Mouse (Mus musculus) kidney, adult 9 months (tissue): ENCODE measurements around the gene Pdia2.

ENCODE experiments used
- DNase-seq: peaks from one replicate; pipeline ENCODE4 v3.0.0; 2022

Pdia2 gene

GRCm38 (mm10) chr17:26198892-26199291, at the start of gene Pdia2:
TSS of gene Pdia2 (minus strand) at chr17:26199087.
- DNase-seq = no peak

GRCm38 (mm10) chr17:26244101-26244841, 45.4 kb upstream of the Pdia2 start, which contains the start of gene Fam234a:
TSS of gene Fam234a (minus strand) at chr17:26244242.
- peak; percentile 97 for DNase-seq

GRCm38 (mm10) chr17:26243471-26244100, 44.7 kb upstream of the Pdia2 start:
- DNase-seq = peak; percentile 87

GRCm38 (mm10) chr17:26240990-26241389, 42.1 kb upstream of the Pdia2 start:
- DNase-seq = no peak

- DNase-seq = no peak
Measured at GRCm38 (mm10) chr17:26240120-26240790, 41.4 kb upstream of the Pdia2 start.

GRCm38 (mm10) chr17:26239551-26239950, 40.7 kb upstream of the Pdia2 start:
- no peak for DNase-seq

- DNase-seq = no peak
Measured at GRCm38 (mm10) chr17:26237667-26238066, 38.8 kb upstream of the Pdia2 start.

- DNase-seq = no peak
Measured at GRCm38 (mm10) chr17:26235077-26235815, 36.4 kb upstream of the Pdia2 start.

- no peak for DNase-seq
Measured at GRCm38 (mm10) chr17:26234386-26234785, 35.5 kb upstream of the Pdia2 start.

GRCm38 (mm10) chr17:26232863-26233262, 34.0 kb upstream of the Pdia2 start:
- no peak for DNase-seq

- DNase-seq = no peak
Measured at GRCm38 (mm10) chr17:26231156-26231555, 32.3 kb upstream of the Pdia2 start.

GRCm38 (mm10) chr17:26229776-26230175, 30.9 kb upstream of the Pdia2 start:
- DNase-seq = no peak

GRCm38 (mm10) chr17:26225150-26225549, 26.3 kb upstream of the Pdia2 start:
- DNase-seq = peak; percentile 74

GRCm38 (mm10) chr17:26221508-26221907, 22.6 kb upstream of the Pdia2 start:
- peak; percentile 34 for DNase-seq

GRCm38 (mm10) chr17:26212681-26213080, 13.8 kb upstream of the Pdia2 start:
- DNase-seq = no peak

- no peak for DNase-seq
Measured at GRCm38 (mm10) chr17:26212241-26212640, 13.4 kb upstream of the Pdia2 start.

- DNase-seq = no peak
Measured at GRCm38 (mm10) chr17:26207686-26208085, 8.8 kb upstream of the Pdia2 start, which contains the start of gene Arhgdig. TSS of gene Arhgdig (minus strand) at chr17:26207786.

- DNase-seq = no peak
Measured at GRCm38 (mm10) chr17:26206392-26206791, 7.5 kb upstream of the Pdia2 start.

- DNase-seq = no peak
Measured at GRCm38 (mm10) chr17:26204766-26205165, 5.9 kb upstream of the Pdia2 start.

GRCm38 (mm10) chr17:26203321-26203811, 4.5 kb upstream of the Pdia2 start:
- DNase-seq = peak; percentile 35

- DNase-seq = no peak
Measured at GRCm38 (mm10) chr17:26202737-26203136, 3.9 kb upstream of the Pdia2 start, which contains the start of gene Rgs11. TSS of gene Rgs11 (plus strand) at chr17:26202951.

GRCm38 (mm10) chr17:26201998-26202397, 3.1 kb upstream of the Pdia2 start:
- DNase-seq = peak; percentile 43
